Mouse (Mus musculus) MEL (cell line): Measurements from ENCODE around the gene Gckr. TPM values are rescaled to one million over a fixed set of nuclear protein-coding genes. Genes with fewer than 3 reads are reported as not detected.

ENCODE experiments used
- DNase-seq: peaks from one replicate; pipeline ENCODE4 v3.0.0; 2011; ENCODE audit warnings: low read depth, low spot score
- H3K27ac ChIP-seq: 2 replicates; pipeline ENCODE4 v1.5.1; 2012; ENCODE audit warnings: low read depth, mild to moderate bottlenecking, control low read depth, low read length, moderate library complexity; ENCODE audit not compliant: control insufficient read depth
- H3K27me3 ChIP-seq, 2 experiments: fragments of 150-350 bp in 1 of 2; sonication (generic) in 1 of 2; 2 replicates each; pipeline ENCODE4 v1.6.1; 2012; ENCODE audit warnings: low read length in 2 of 2, mild to moderate bottlenecking in 2 of 2, improper control_type of control experiment in 1 of 2, moderate library complexity in 1 of 2; ENCODE audit not compliant: insufficient read depth in 2 of 2, control insufficient read depth in 1 of 2
- H3K36me3 ChIP-seq, 2 experiments: 2 replicates each; pipeline ENCODE4 v1.6.1; 2012 to 2014; ENCODE audit warnings: low read length in 2 of 2, improper control_type of control experiment in 1 of 2, inconsistent platforms in 1 of 2, mild to moderate bottlenecking in 1 of 2; ENCODE audit not compliant: insufficient read depth in 2 of 2, control insufficient read depth in 1 of 2
- H3K4me1 ChIP-seq, 2 experiments: fragments of 150-350 bp in 1 of 2; sonication (generic) in 1 of 2; 2 replicates each; pipeline ENCODE4 v1.6.1; 2012; ENCODE audit warnings: low read length in 2 of 2, improper control_type of control experiment in 1 of 2, mild to moderate bottlenecking in 1 of 2; ENCODE audit not compliant: insufficient read depth in 2 of 2, control insufficient read depth in 1 of 2
- H3K4me3 ChIP-seq, 2 experiments: fragments of 150-350 bp in 1 of 2; sonication (generic) in 1 of 2; 2 replicates each; pipeline ENCODE4 v1.5.1; 2012; ENCODE audit warnings: low read depth in 2 of 2, low read length in 2 of 2, mild to moderate bottlenecking in 2 of 2, moderate library complexity in 2 of 2, control low read depth in 1 of 2, improper control_type of control experiment in 1 of 2; ENCODE audit not compliant: control insufficient read depth in 1 of 2, insufficient read depth in 1 of 2
- H3K79me2 ChIP-seq: 2 replicates; pipeline ENCODE4 v1.6.1; 2012; ENCODE audit warnings: mild to moderate bottlenecking, low read length, moderate library complexity; ENCODE audit not compliant: control insufficient read depth, poor library complexity, insufficient read depth
- H3K9ac ChIP-seq: 2 replicates; pipeline ENCODE4 v1.6.1; 2012; ENCODE audit warnings: low read depth, mild to moderate bottlenecking, control low read depth, low read length, moderate library complexity; ENCODE audit not compliant: control insufficient read depth, poor library complexity, severe bottlenecking
- H3K9me3 ChIP-seq: fragments of 150-350 bp; sonication (generic); replicated peaks from 2 replicates; pipeline ENCODE4 v1.6.1; 2012; ENCODE audit warnings: mild to moderate bottlenecking, low read length, improper control_type of control experiment, moderate library complexity; ENCODE audit not compliant: insufficient read depth
- E2F4 ChIP-seq: IDR thresholded peaks from 2 replicates; pipeline ENCODE4 v1.6.1; 2011; ENCODE audit warnings: low read depth, low read length, improper control_type of control experiment, borderline replicate concordance
- ELF1 ChIP-seq: IDR thresholded peaks from 2 replicates; pipeline ENCODE4 v1.6.1; 2014; ENCODE audit warnings: low read depth, mild to moderate bottlenecking, inconsistent platforms, low read length, improper control_type of control experiment, moderate library complexity
- GABPA ChIP-seq: IDR thresholded peaks from 2 replicates; pipeline ENCODE4 v1.6.1; 2012; ENCODE audit warnings: low read depth, mild to moderate bottlenecking, inconsistent platforms, low read length, improper control_type of control experiment, moderate library complexity
- JUND ChIP-seq: IDR thresholded peaks from 2 replicates; pipeline ENCODE4 v1.6.1; 2011; ENCODE audit warnings: low read depth, mild to moderate bottlenecking, improper control_type of control experiment, low read length
- KAT2A ChIP-seq: conservative IDR thresholded peaks from 2 replicates; pipeline ENCODE4 v1.6.1; 2012; ENCODE audit warnings: low read depth, low read length, improper control_type of control experiment, inconsistent platforms
- MAFK ChIP-seq: IDR thresholded peaks from 2 replicates; pipeline ENCODE4 v1.6.1; 2011; ENCODE audit warnings: low read depth, mild to moderate bottlenecking, low read length, improper control_type of control experiment, borderline replicate concordance
- MAX ChIP-seq: IDR thresholded peaks from 2 replicates; pipeline ENCODE4 v1.6.1; 2011; ENCODE audit warnings: low read length, improper control_type of control experiment
- MAZ ChIP-seq: IDR thresholded peaks from 2 replicates; pipeline ENCODE4 v1.6.1; 2012; ENCODE audit warnings: low read depth, mild to moderate bottlenecking, inconsistent platforms, low read length, improper control_type of control experiment
- MEF2A ChIP-seq: IDR thresholded peaks from 2 replicates; pipeline ENCODE4 v1.6.1; 2014; ENCODE audit warnings: low read depth, mild to moderate bottlenecking, inconsistent platforms, low read length, improper control_type of control experiment; ENCODE audit not compliant: poor library complexity, insufficient replicate concordance, severe bottlenecking; ENCODE audit errors: extremely low read depth
- NELFE ChIP-seq: IDR thresholded peaks from 2 replicates; pipeline ENCODE4 v1.6.1; 2011; ENCODE audit warnings: low read depth, low read length, improper control_type of control experiment
- NRF1 ChIP-seq: IDR thresholded peaks from 2 replicates; pipeline ENCODE4 v1.6.1; 2014; ENCODE audit warnings: low read depth, mild to moderate bottlenecking, inconsistent platforms, low read length, improper control_type of control experiment, moderate library complexity; ENCODE audit not compliant: poor library complexity, insufficient read depth, severe bottlenecking
- POLR2A ChIP-seq, 2 experiments: IDR thresholded peaks; 2 replicates each; pipeline ENCODE4 v1.6.1; 2011 to 2012; ENCODE audit warnings: low read length in 2 of 2, mild to moderate bottlenecking in 2 of 2, control low read depth in 1 of 2, improper control_type of control experiment in 1 of 2, low read depth in 1 of 2, moderate library complexity in 1 of 2; ENCODE audit not compliant: control insufficient read depth in 1 of 2, insufficient read depth in 1 of 2, poor library complexity in 1 of 2
- POLR2AphosphoS2 ChIP-seq: IDR thresholded peaks from 2 replicates; pipeline ENCODE4 v1.6.1; 2011; ENCODE audit warnings: low read length, improper control_type of control experiment
- POLR2AphosphoS5 ChIP-seq: IDR thresholded peaks from 2 replicates; pipeline ENCODE4 v1.6.1; 2012; ENCODE audit warnings: low read depth, borderline replicate concordance, mild to moderate bottlenecking, inconsistent platforms, low read length, moderate library complexity, mixed read lengths
- RAD21 ChIP-seq: IDR thresholded peaks from 2 replicates; pipeline ENCODE4 v1.6.1; 2011; ENCODE audit warnings: mild to moderate bottlenecking, low read depth, low read length, improper control_type of control experiment
- RCOR1 ChIP-seq: IDR thresholded peaks from 2 replicates; pipeline ENCODE4 v1.6.1; 2012; ENCODE audit warnings: low read depth, mild to moderate bottlenecking, inconsistent platforms, low read length, improper control_type of control experiment
- SMC3 ChIP-seq: IDR thresholded peaks from 2 replicates; pipeline ENCODE4 v1.6.1; 2011; ENCODE audit warnings: low read depth, low read length, improper control_type of control experiment
- TAL1 ChIP-seq: IDR thresholded peaks from 2 replicates; pipeline ENCODE4 v1.6.1; 2012; ENCODE audit warnings: mild to moderate bottlenecking, inconsistent platforms, low read length, moderate library complexity, mixed read lengths
- TBP ChIP-seq: IDR thresholded peaks from 2 replicates; pipeline ENCODE4 v1.8.0; 2011; ENCODE audit warnings: low read depth, low read length, improper control_type of control experiment
- USF1 ChIP-seq: IDR thresholded peaks from 2 replicates; pipeline ENCODE4 v1.6.1; 2014; ENCODE audit warnings: low read depth, mild to moderate bottlenecking, inconsistent platforms, low read length, improper control_type of control experiment, moderate library complexity
- USF2 ChIP-seq, 2 experiments: IDR thresholded peaks; 2 replicates each; pipeline ENCODE4 v1.6.1; 2011 to 2012; ENCODE audit warnings: improper control_type of control experiment in 2 of 2, low read length in 2 of 2, borderline replicate concordance in 1 of 2, inconsistent platforms in 1 of 2, low read depth in 1 of 2, mild to moderate bottlenecking in 1 of 2; ENCODE audit not compliant: insufficient read depth in 1 of 2
- ZC3H11A ChIP-seq: IDR thresholded peaks from 2 replicates; pipeline ENCODE4 v1.6.1; 2012; ENCODE audit warnings: low read depth, mild to moderate bottlenecking, inconsistent platforms, low read length, improper control_type of control experiment
- ZKSCAN1 ChIP-seq: IDR thresholded peaks from 2 replicates; pipeline ENCODE4 v1.6.1; 2012; ENCODE audit warnings: low read depth, mild to moderate bottlenecking, inconsistent platforms, low read length, improper control_type of control experiment, moderate library complexity
- ZNF384 ChIP-seq: IDR thresholded peaks from 2 replicates; pipeline ENCODE4 v1.6.1; 2012; ENCODE audit warnings: low read depth, mild to moderate bottlenecking, inconsistent platforms, low read length, improper control_type of control experiment
- polyA plus RNA-seq, 2 experiments: library from polyadenylated mRNA; stranded (reverse) in 1 of 2; unstranded in 1 of 2; fragments of >175 nt in 1 of 2; fragments of >200 nt in 1 of 2; gene quantifications; 2 replicates each; pipeline versions ENCODE4 v1.2.1 to v1.2.4; 2012; ENCODE audit warnings: low replicate concordance in 2 of 2, low read depth in 1 of 2; ENCODE audit not compliant: insufficient read length in 2 of 2, insufficient read depth in 1 of 2, missing spikeins in 1 of 2
- total RNA-seq: library from RNA; depleted of rRNA; stranded (reverse); fragments of 300-350 nt; gene quantifications from 2 replicates; pipeline ENCODE4 v1.2.3, GENCODE M21; 2012

Gene Gckr
- total and polyA plus RNA-seq, 3 experiments: 0.04 to 0.19 TPM; not detected in 1

GRCm38 (mm10) chr5:31266101-31266500 is 31.1 kb upstream of the Gckr start:
- H3K4me1 ChIP-seq: no peaks in the 10 kb centered on the region
- no peak overlapping the region for H3K27ac ChIP-seq
- no peak overlapping the region for H3K9ac ChIP-seq
- no peaks in the 10 kb centered on the region for H3K79me2 ChIP-seq
- no peaks in the 10 kb centered on the region for H3K9me3 ChIP-seq
- H3K27me3 ChIP-seq: no peaks in the 10 kb centered on the region
- TF ChIP-seq TBP: no peak
- TF ChIP-seq MAX: no peak
- no peak for TF ChIP-seq POLR2A (IDR thresholded peaks at IDR 0.05; ENCODE audit: control insufficient read depth in 1 of 2, insufficient read depth in 1 of 2, low read depth in 1 of 2, low read length in 2 of 2, poor library complexity in 1 of 2)
- no peak for TF ChIP-seq MAFK
- no peak for TF ChIP-seq NELFE
- no peak for TF ChIP-seq E2F4
- no peak for TF ChIP-seq NRF1
- TF ChIP-seq MAZ: no peak
- no peak for TF ChIP-seq RAD21
- no peak for TF ChIP-seq TAL1
- no peak for TF ChIP-seq MEF2A
- TF ChIP-seq ZNF384: no peak
- TF ChIP-seq POLR2AphosphoS2: no peak
- TF ChIP-seq JUND: no peak
- TF ChIP-seq, all 39 proteins: peak for 0
- Histone ChIP-seq H3K4me3 (no peak overlapping the region), H3K36me3 (no peaks in the 10 kb centered on the region)
- DNase-seq: no peak

GRCm38 (mm10) chr5:31267686-31268085 is 29.6 kb upstream of the Gckr start:
- no peak overlapping the region for H3K27ac ChIP-seq
- TF ChIP-seq MAFK: no peak
- TF ChIP-seq MAX: no peak
- no peak for TF ChIP-seq USF1
- no peak for TF ChIP-seq KAT2A
- TF ChIP-seq MEF2A: no peak
- no peak for TF ChIP-seq ELF1
- no peak for TF ChIP-seq ZKSCAN1
- TF ChIP-seq TAL1: no peak
- no peak for TF ChIP-seq POLR2AphosphoS5
- no peak for TF ChIP-seq NELFE
- TF ChIP-seq USF2 (IDR thresholded peaks at IDR 0.05; ENCODE audit: borderline replicate concordance in 1 of 2, insufficient read depth in 1 of 2, low read depth in 1 of 2, low read length in 2 of 2): no peak
- no peak for TF ChIP-seq ZC3H11A
- TF ChIP-seq GABPA: no peak
- TF ChIP-seq SMC3: no peak
- TF ChIP-seq RCOR1: no peak
- TF ChIP-seq, all 39 proteins: peak for 0
- Histone ChIP-seq H3K9ac (no peak overlapping the region), H3K4me3 (no peak overlapping the region), H3K27me3 (no peaks in the 10 kb centered on the region), H3K9me3 (no peaks in the 10 kb centered on the region), H3K79me2 (no peaks in the 10 kb centered on the region), H3K4me1 (no peaks in the 10 kb centered on the region), H3K36me3 (no peaks in the 10 kb centered on the region)
- DNase-seq: no peak
